Mouse (Mus musculus) stomach, embryonic 15.5 days (tissue): ENCODE measurements around the gene Evi2b. TPM values are rescaled to one million over a fixed set of nuclear protein-coding genes. Genes with fewer than 3 reads are reported as not detected.

ENCODE experiments used
- ATAC-seq: fragments of 200-750 bp; cut with Nextera tagmentation; 2 replicates; pipeline ENCODE4 v1.8.0; 2017; ENCODE audit warnings: low read depth, moderate number of reproducible peaks, moderate TSS enrichment; ENCODE audit not compliant: insufficient read depth, low FRiP score
- H3K27ac ChIP-seq: fragments of 300-500 bp; sonication (generic); 2 replicates; pipeline ENCODE4 v1.5.1; 2015; ENCODE audit warnings: mild to moderate bottlenecking, inconsistent platforms
- H3K27me3 ChIP-seq: fragments of 300-500 bp; sonication (generic); replicated peaks from 2 replicates; pipeline ENCODE4 v1.6.1; 2015; ENCODE audit warnings: inconsistent platforms
- H3K36me3 ChIP-seq: fragments of 300-500 bp; sonication (generic); 2 replicates; pipeline ENCODE4 v1.6.1; 2015; ENCODE audit warnings: inconsistent platforms
- H3K4me1 ChIP-seq: fragments of 300-500 bp; sonication (generic); 2 replicates; pipeline ENCODE4 v1.6.1; 2015; ENCODE audit warnings: inconsistent platforms
- H3K4me2 ChIP-seq: fragments of 300-500 bp; sonication (generic); 2 replicates; pipeline ENCODE4 v1.6.1; 2015; ENCODE audit warnings: mild to moderate bottlenecking, inconsistent platforms
- H3K4me3 ChIP-seq: fragments of 300-500 bp; sonication (generic); replicated peaks from 2 replicates; pipeline ENCODE4 v1.5.1; 2015; ENCODE audit warnings: inconsistent platforms
- H3K9ac ChIP-seq: fragments of 300-500 bp; sonication (generic); 2 replicates; pipeline ENCODE4 v1.6.1; 2015; ENCODE audit warnings: inconsistent platforms
- H3K9me3 ChIP-seq: fragments of 300-500 bp; sonication (generic); 2 replicates; pipeline ENCODE4 v1.6.1; 2016; ENCODE audit warnings: inconsistent platforms
- WGBS: fragments of 180-500 bp; shearing (Covaris S2); methylation state at CpG from one replicate; pipeline ENCODE4 v1.1.7; 2015; 5-methylcytosine and 5-hydroxymethylcytosine counted together
- polyA plus RNA-seq: library from polyadenylated mRNA; unstranded; fragments of >200 nt; fragmentation: Nextera tagmentation; extraction: Ambion mirVana; gene quantifications from 2 replicates; pipeline ENCODE4 v1.2.1, GENCODE M21; 2015

The Evi2b gene
- polyA plus RNA-seq, 1 experiment from 2014 or later = 1.2 TPM

GRCm38 (mm10) chr11:79531485-79531884 is 7.9 kb upstream of the Evi2b start:
- ATAC-seq = no peak
- Histone ChIP-seq H3K4me1 (peaks cover 6% of the 10 kb centered on the region; the same call in 1 of the 2 replicates), H3K9me3 (no peaks in the 10 kb centered on the region), H3K9ac (no peak overlapping the region), H3K4me3 (no peak overlapping the region), H3K27me3 (no peaks in the 10 kb centered on the region), H3K36me3 (0 out of 2 replicates have a peak, but pooled peaks cover 3% of the 10 kb centered on the region), H3K4me2 (no peak overlapping the region), H3K27ac (no peak overlapping the region)
- 88% methylated on average over 4 of the region's 4 CpGs for WGBS

GRCm38 (mm10) chr11:79530774-79531173 is 7.2 kb upstream of the Evi2b start:
- H3K4me3 ChIP-seq = no peak overlapping the region
- no peak overlapping the region for H3K4me2 ChIP-seq
- no peak overlapping the region for H3K9ac ChIP-seq
- H3K27ac ChIP-seq = no peak overlapping the region
- no peaks in the 10 kb centered on the region for H3K27me3 ChIP-seq
- WGBS = 83% methylated on average over 11 of the region's 11 CpGs
- H3K9me3 ChIP-seq = no peaks in the 10 kb centered on the region
- ATAC-seq = no peak
- H3K4me1 ChIP-seq = peaks cover 6% of the 10 kb centered on the region; the same call in 1 of the 2 replicates
- 0 out of 2 replicates have a peak, but pooled peaks cover 3% of the 10 kb centered on the region for H3K36me3 ChIP-seq

- ATAC-seq = no peak
Measured at GRCm38 (mm10) chr11:79530333-79530761, 6.8 kb upstream of the Evi2b start, which contains the start of the genes Evi2 and Evi2a. Gene Evi2 (minus strand): TSS chr11:79530589. Gene Evi2a (minus strand): TSS chr11:79530609.

DNA sequence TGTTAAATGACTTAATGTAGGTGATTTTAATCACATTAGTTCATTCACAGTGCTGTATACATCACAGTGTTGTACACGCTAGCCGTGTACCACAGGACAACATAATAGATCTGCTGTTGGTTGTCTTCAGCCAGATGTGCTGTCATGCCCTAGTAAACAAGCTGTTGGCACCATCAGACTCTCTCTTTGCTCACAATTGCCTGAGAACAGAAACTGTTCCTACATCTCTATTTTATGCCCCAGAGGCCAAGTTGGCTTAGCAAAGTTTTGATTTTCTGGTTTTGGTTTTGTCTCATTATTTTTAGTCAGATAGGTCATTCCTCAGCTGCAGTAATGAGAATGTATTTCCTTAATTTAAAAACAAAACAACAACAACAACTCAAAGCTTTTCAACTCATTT is 6.2 kb upstream of the Evi2b start:
- 79% methylated on average over 2 of the region's 2 CpGs for WGBS
- 0 out of 2 replicates have a peak, but pooled peaks cover 3% of the 10 kb centered on the region for H3K36me3 ChIP-seq
- no peak overlapping the region for H3K27ac ChIP-seq
- H3K27me3 ChIP-seq = no peaks in the 10 kb centered on the region
- peaks cover 6% of the 10 kb centered on the region; the same call in 1 of the 2 replicates for H3K4me1 ChIP-seq
- H3K9me3 ChIP-seq = no peaks in the 10 kb centered on the region
- H3K4me3 ChIP-seq = no peak overlapping the region
- no peak for ATAC-seq
- no peak overlapping the region for H3K4me2 ChIP-seq
- no peak overlapping the region for H3K9ac ChIP-seq

More at GRCm38 (mm10) chr11:79530333-79530761, 6.8 kb upstream of the Evi2b start, which contains the start of the genes Evi2 and Evi2a:
- Histone ChIP-seq H3K27ac (no peak within 1 kb of the TSS), H3K4me2 (no peak within 1 kb of the TSS), H3K4me1 (peaks cover 6% of the 10 kb centered on the region; the same call in 1 of the 2 replicates), H3K4me3 (no peak within 1 kb of the TSS), H3K9ac (no peak within 1 kb of the TSS), H3K27me3 (no peaks in the 10 kb centered on the region), H3K36me3 (0 out of 2 replicates have a peak, but pooled peaks cover 3% of the 10 kb centered on the region), H3K9me3 (no peaks in the 10 kb centered on the region)
- WGBS = 78% methylated on average over 7 of the region's 7 CpGs

- no peaks in the 10 kb centered on the region for H3K27me3 ChIP-seq
- no peak overlapping the region for H3K4me3 ChIP-seq
- H3K9ac ChIP-seq = no peak overlapping the region
- H3K4me2 ChIP-seq = no peak overlapping the region
- H3K27ac ChIP-seq = no peak overlapping the region; the same call in 1 of the 2 replicates
- 0 out of 2 replicates have a peak, but pooled peaks cover 3% of the 10 kb centered on the region for H3K36me3 ChIP-seq
- WGBS = 93% methylated on average over 6 of the region's 6 CpGs
- no peak for ATAC-seq
- no peaks in the 10 kb centered on the region for H3K9me3 ChIP-seq
- H3K4me1 ChIP-seq = peaks cover 5% of the 10 kb centered on the region; the same call in 1 of the 2 replicates
Measured at GRCm38 (mm10) chr11:79529226-79529625, 5.7 kb upstream of the Evi2b start.

DNA sequence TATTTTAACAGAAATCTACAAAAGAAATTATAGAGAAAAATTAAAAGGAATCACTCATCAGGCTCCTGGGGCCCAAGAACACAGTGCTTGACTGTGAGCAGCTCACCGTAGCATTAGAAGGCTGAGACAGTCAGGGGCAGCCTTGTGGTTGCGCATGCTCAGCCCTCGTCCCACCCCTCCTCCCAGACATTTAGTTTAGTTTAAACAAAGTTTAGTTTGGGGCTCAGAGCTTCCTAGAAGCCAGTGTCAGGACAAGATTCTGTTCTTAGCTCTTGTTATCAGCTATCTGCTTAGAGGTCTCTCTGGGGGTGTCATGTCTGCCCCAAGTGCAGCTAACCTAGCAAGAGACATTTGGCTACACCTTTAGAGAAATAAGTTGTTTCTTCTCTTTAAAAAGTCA is 5.0 kb upstream of the Evi2b start:
- 68% methylated on average over 3 of the region's 3 CpGs for WGBS
- ATAC-seq = no peak
- Histone ChIP-seq H3K4me2 (no peak overlapping the region), H3K9me3 (no peaks in the 10 kb centered on the region), H3K27ac (no peak overlapping the region), H3K27me3 (no peaks in the 10 kb centered on the region), H3K9ac (no peak overlapping the region), H3K4me1 (no peaks in the 10 kb centered on the region), H3K4me3 (no peak overlapping the region), H3K36me3 (no peaks in the 10 kb centered on the region)

DNA sequence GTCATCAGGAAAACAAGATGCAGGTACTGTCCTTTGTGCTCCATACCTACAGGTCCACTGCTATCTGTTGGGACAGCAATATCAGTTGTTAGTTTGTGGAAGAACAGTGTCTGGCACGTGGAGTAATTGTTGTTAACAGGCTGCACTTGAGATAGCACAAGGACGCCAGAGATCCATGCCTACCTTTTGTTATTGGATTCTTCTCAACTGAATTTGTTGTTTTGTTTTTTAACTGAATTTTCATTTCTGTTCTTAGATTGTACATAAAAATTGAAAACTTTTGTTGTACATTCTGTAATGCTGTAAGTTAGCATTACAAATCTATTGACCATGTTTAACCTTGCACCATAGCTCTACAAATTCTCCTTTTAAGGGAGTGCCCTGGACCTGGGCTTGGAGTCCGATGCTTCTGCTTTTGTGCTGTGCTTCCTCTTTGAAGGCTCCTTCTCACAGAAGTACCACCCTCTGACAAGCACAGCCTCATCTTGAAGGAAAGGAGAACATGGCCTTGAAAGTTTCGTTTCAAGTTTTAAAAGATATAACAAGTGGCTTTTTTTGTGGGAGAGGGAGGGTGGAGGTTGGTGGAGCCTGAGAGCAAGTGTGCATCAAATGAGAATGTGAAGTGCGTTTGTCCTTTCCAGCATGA is 4.3 kb upstream of the Evi2b start:
- Histone ChIP-seq H3K9me3 (no peaks in the 10 kb centered on the region), H3K27ac (peak overlapping the region; percentile 40; the same call in 1 of the 2 replicates)
- 84% methylated on average over 5 of the region's 5 CpGs for WGBS

GRCm38 (mm10) chr11:79527015-79527738 is 3.6 kb upstream of the Evi2b start:
- Histone ChIP-seq H3K4me2 (no peak overlapping the region), H3K4me1 (no peaks in the 10 kb centered on the region), H3K4me3 (no peak overlapping the region), H3K9ac (no peak overlapping the region), H3K9me3 (no peaks in the 10 kb centered on the region), H3K27me3 (no peaks in the 10 kb centered on the region), H3K36me3 (no peaks in the 10 kb centered on the region), H3K27ac (peak overlapping the region; percentile 40; the same call in 1 of the 2 replicates)
- WGBS = 67% methylated on average over 15 of the region's 15 CpGs
- no peak for ATAC-seq

More for the DNA sequence above, 4.3 kb upstream of the Evi2b start:
- H3K27me3 ChIP-seq = no peaks in the 10 kb centered on the region
- no peak for ATAC-seq
- no peak overlapping the region for H3K9ac ChIP-seq
- H3K36me3 ChIP-seq = no peaks in the 10 kb centered on the region
- no peaks in the 10 kb centered on the region for H3K4me1 ChIP-seq
- no peak overlapping the region for H3K4me3 ChIP-seq
- no peak overlapping the region for H3K4me2 ChIP-seq

DNA sequence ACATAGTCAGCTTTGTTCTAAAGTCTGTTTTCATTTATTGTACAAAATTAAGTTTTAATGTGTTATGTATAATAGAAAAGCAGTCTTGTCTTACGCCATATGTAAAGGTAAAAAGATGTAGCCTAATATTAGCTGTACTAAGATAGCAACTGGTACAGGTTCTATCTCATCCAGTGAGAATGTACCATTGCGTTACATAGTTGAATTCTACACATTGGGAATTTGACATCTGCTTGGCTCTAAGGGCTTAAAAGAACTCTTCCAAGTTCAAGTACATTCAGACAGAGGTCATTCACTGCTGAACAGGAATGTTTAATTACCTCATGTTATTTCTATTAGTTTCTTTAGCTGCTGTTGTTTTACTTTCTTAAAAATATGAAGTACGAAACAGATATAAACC is 3.0 kb upstream of the Evi2b start:
- WGBS = 82% methylated on average over 3 of the region's 3 CpGs

GRCm38 (mm10) chr11:79524310-79524575 is 681 bp upstream of the Evi2b start:
- Histone ChIP-seq H3K9me3 (no peaks in the 10 kb centered on the region), H3K4me1 (no peaks in the 10 kb centered on the region), H3K27me3 (no peaks in the 10 kb centered on the region), H3K9ac (no peak overlapping the region), H3K36me3 (no peaks in the 10 kb centered on the region), H3K27ac (no peak overlapping the region), H3K4me3 (no peak overlapping the region), H3K4me2 (no peak overlapping the region)
- ATAC-seq = no peak
- WGBS = 78% methylated on average over 1 of the region's 1 CpGs

More for the DNA sequence above, 3.0 kb upstream of the Evi2b start:
- Histone ChIP-seq H3K4me1 (no peaks in the 10 kb centered on the region), H3K36me3 (no peaks in the 10 kb centered on the region), H3K27ac (no peak overlapping the region), H3K4me3 (no peak overlapping the region), H3K27me3 (no peaks in the 10 kb centered on the region), H3K9ac (no peak overlapping the region), H3K4me2 (no peak overlapping the region), H3K9me3 (no peaks in the 10 kb centered on the region)
- no peak for ATAC-seq

DNA sequence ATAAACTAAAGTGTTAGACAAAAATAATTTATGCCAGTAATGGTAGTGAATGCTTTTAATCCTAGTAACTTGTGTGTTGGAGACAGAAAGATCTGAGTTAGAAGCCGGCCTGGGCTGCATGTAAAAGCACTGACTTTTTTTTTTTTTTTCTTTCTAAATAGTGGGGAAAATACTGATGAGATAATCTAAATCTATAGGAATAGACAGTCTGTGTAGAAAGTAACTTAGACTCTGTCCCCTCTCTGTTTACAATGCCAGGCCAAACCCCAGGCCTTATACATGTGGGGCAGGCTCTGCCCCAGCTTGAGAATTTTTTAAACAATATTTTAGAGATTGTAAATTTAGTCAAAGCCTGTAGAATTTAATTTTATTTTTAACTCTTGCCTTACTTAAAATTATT is 618 bp downstream of the Evi2b start:
- Histone ChIP-seq H3K4me3 (no peak overlapping the region), H3K27ac (no peak overlapping the region), H3K4me2 (no peak overlapping the region), H3K9me3 (no peaks in the 10 kb centered on the region), H3K27me3 (no peaks in the 10 kb centered on the region), H3K36me3 (no peaks in the 10 kb centered on the region), H3K4me1 (no peaks in the 10 kb centered on the region), H3K9ac (no peak overlapping the region)
- WGBS = 55% methylated on average over 1 of the region's 1 CpGs
- no peak for ATAC-seq

DNA sequence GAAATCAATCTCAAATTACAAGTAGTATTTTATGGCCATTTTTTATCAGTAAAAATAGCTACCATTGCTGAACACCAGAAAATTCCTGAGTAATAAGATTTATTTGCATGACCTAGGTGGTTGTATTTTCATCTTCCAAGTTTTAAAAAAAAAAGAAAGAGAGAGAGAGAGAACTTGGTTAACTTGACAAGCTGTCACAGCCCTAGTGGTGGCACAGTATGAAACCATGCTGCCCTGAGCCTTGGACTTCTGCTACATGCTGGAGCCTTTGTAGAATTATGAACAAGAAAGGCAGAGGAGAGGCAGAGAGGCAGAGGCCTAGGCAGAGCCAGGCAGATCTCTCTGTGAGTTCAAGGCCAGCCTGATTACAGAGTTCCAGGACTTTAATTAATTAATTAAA is 1.6 kb downstream of the Evi2b start:
- H3K4me1 ChIP-seq = no peaks in the 10 kb centered on the region
- H3K9me3 ChIP-seq = no peaks in the 10 kb centered on the region
- H3K9ac ChIP-seq = no peak overlapping the region
- no peak for ATAC-seq
- H3K36me3 ChIP-seq = no peaks in the 10 kb centered on the region
- no peak overlapping the region for H3K27ac ChIP-seq
- H3K27me3 ChIP-seq = no peaks in the 10 kb centered on the region
- no peak overlapping the region for H3K4me2 ChIP-seq
- no peak overlapping the region for H3K4me3 ChIP-seq
